Mouse (Mus musculus) cortical plate, adult 2 months (tissue): ENCODE measurements around the gene Mycs. TPM values are rescaled to one million over a fixed set of nuclear protein-coding genes. Genes with fewer than 3 reads are reported as not detected.

Experiments used
- H3K27ac ChIP-seq: fragments of 200-500 bp; 2 replicates; pipeline ENCODE4 v1.5.1; 2012; ENCODE audit warnings: low read length, control low read depth, inconsistent platforms; ENCODE audit not compliant: insufficient read depth
- H3K4me1 ChIP-seq: fragments of 200-500 bp; 2 replicates; pipeline ENCODE4 v1.6.1; 2011; ENCODE audit warnings: low read length; ENCODE audit not compliant: control insufficient read depth, insufficient read depth
- H3K4me3 ChIP-seq: fragments of 200-500 bp; 2 replicates; pipeline ENCODE4 v1.5.1; 2011; ENCODE audit warnings: mild to moderate bottlenecking, low read length, control low read depth; ENCODE audit not compliant: insufficient read depth
- CTCF ChIP-seq: fragments of 200-500 bp; IDR thresholded peaks from 2 replicates; pipeline ENCODE4 v1.5.1; 2011; ENCODE audit warnings: mild to moderate bottlenecking, control low read depth, low read length; ENCODE audit not compliant: insufficient read depth; ENCODE audit errors: extremely low read depth
- POLR2A ChIP-seq: fragments of 200-500 bp; IDR thresholded peaks from 2 replicates; pipeline ENCODE4 v1.6.1; 2011; ENCODE audit warnings: mild to moderate bottlenecking, low read length, control low read depth; ENCODE audit not compliant: insufficient read depth; ENCODE audit errors: extremely low read depth
- polyA plus RNA-seq: library from polyadenylated mRNA; depleted of rRNA; stranded (reverse); fragments of >200 nt; gene quantifications from 2 replicates; pipeline ENCODE4 v1.2.3, GENCODE M21; 2012; rRNA removed

The Mycs gene
- not detected in 2 replicates for polyA plus RNA-seq

DNA sequence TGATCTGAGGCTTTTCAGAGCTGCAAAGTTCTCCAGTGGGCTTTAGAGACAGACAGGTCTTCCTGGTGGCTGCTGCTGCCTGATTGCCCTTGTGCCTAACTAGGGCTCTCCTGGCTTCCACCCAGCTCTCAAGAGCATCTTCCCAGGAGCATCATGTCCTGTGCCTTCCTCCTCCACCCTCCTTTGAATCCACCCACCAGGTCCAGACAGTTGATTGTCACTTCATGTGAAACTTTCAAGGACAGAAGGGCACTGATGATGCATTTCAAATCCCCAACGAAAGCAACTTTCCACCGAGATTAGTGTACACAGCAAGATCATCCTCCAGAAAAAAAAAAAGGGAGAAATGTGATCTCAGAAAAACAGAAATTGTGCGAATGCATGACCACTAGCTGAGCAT is at the start of gene Mycs:
Gene Mycs, minus strand, starts transcription at position 101 of the 400 bp plus-strand sequence.
- Histone ChIP-seq H3K4me1 (no peaks in the 10 kb centered on the region), H3K4me3 (no peak within 1 kb of the TSS), H3K27ac (no peak within 1 kb of the TSS)
- TF ChIP-seq POLR2A: no peak
- TF ChIP-seq CTCF: no peak

GRCm38 (mm10) chrX:5468022-5468421 is 1.0 kb downstream of the Mycs start:
- no peak for TF ChIP-seq CTCF
- no peak for TF ChIP-seq POLR2A
- Histone ChIP-seq H3K4me1 (no peaks in the 10 kb centered on the region), H3K27ac (no peak overlapping the region), H3K4me3 (no peak overlapping the region)

Other genes starting within 250 kb of the Mycs start
- not detected in 2 replicates for gene Btbd35f7, start 199.8 kb upstream of the Mycs start, polyA plus RNA-seq